Mouse (Mus musculus) neural tube, embryonic 13.5 days (tissue): ENCODE measurements at regions not wholly inside any gene's neighbourhood (a gene's known extent, or its start where the extent isn't known, plus 50 kb on each side); places are given as distances from the start of the nearest gene placed in this dataset.
"Not testable (repeated sequence)": the region's sequence is repeated elsewhere in the genome, so short reads cannot be mapped to it uniquely, and the experiment has no call there.

Experiments used
- ATAC-seq: fragments of 200-750 bp; cut with Nextera tagmentation; 2 replicates; pipeline ENCODE4 v1.8.0; 2017; ENCODE audit warnings: low read depth, mild to moderate bottlenecking, moderate TSS enrichment, moderate library complexity
- H3K27ac ChIP-seq: fragments of 300-500 bp; sonication (generic); replicated peaks from 2 replicates; pipeline ENCODE4 v1.5.1; 2015; ENCODE audit warnings: moderate library complexity, mild to moderate bottlenecking, inconsistent platforms
- H3K27me3 ChIP-seq: fragments of 300-500 bp; sonication (generic); 2 replicates; pipeline ENCODE4 v1.6.1; 2015; ENCODE audit warnings: mild to moderate bottlenecking, inconsistent platforms
- H3K36me3 ChIP-seq: fragments of 300-500 bp; sonication (generic); 2 replicates; pipeline ENCODE4 v1.6.1; 2015; ENCODE audit warnings: mild to moderate bottlenecking, inconsistent platforms
- H3K4me1 ChIP-seq: fragments of 300-500 bp; sonication (generic); replicated peaks from 2 replicates; pipeline ENCODE4 v1.6.1; 2015; ENCODE audit warnings: inconsistent platforms
- H3K4me2 ChIP-seq: fragments of 300-500 bp; sonication (generic); 2 replicates; pipeline ENCODE4 v1.6.1; 2015; ENCODE audit warnings: inconsistent platforms, mild to moderate bottlenecking, moderate library complexity
- H3K4me3 ChIP-seq: fragments of 300-500 bp; sonication (generic); 2 replicates; pipeline ENCODE4 v1.5.1; 2015; ENCODE audit warnings: mild to moderate bottlenecking, inconsistent platforms
- H3K9ac ChIP-seq: fragments of 300-500 bp; sonication (generic); 2 replicates; pipeline ENCODE4 v1.6.1; 2015; ENCODE audit warnings: moderate library complexity, mild to moderate bottlenecking, inconsistent platforms
- H3K9me3 ChIP-seq: fragments of 300-500 bp; sonication (generic); 2 replicates; pipeline ENCODE4 v1.6.1; 2016; ENCODE audit warnings: inconsistent platforms
- WGBS: fragments of 180-500 bp; shearing (Covaris S2); methylation state at CpG from one replicate; pipeline ENCODE4 v1.1.7; 2015; 5-methylcytosine and 5-hydroxymethylcytosine counted together

GRCm38 (mm10) chr7:82101314-82101713, 72.3 kb upstream of the Sh3gl3 start:
- Histone ChIP-seq H3K27ac (no peak overlapping the region), H3K27me3 (no peaks in the 10 kb centered on the region), H3K4me2 (no peak overlapping the region), H3K9ac (no peak overlapping the region), H3K36me3 (no peaks in the 10 kb centered on the region), H3K4me3 (no peak overlapping the region), H3K4me1 (no peaks in the 10 kb centered on the region), H3K9me3 (no peaks in the 10 kb centered on the region)
- ATAC-seq, result no peak
- 89% methylated on average over 2 of the region's 2 CpGs for WGBS

- Histone ChIP-seq H3K9ac (no peak overlapping the region), H3K9me3 (no peaks in the 10 kb centered on the region), H3K4me1 (no peaks in the 10 kb centered on the region), H3K36me3 (no peaks in the 10 kb centered on the region), H3K4me2 (no peak overlapping the region), H3K27ac (no peak overlapping the region), H3K4me3 (no peak overlapping the region), H3K27me3 (no peaks in the 10 kb centered on the region)
- ATAC-seq, result no peak
- WGBS, result 92% methylated on average over 5 of the region's 5 CpGs
Observed at GRCm38 (mm10) chr7:82105631-82106030, 68.0 kb upstream of the Sh3gl3 start.

GRCm38 (mm10) chr7:82109141-82109540, 64.5 kb upstream of the Sh3gl3 start:
- H3K27ac ChIP-seq, H3K9ac ChIP-seq, H3K4me2 ChIP-seq, H3K4me1 ChIP-seq, H3K4me3 ChIP-seq, ATAC-seq, H3K36me3 ChIP-seq, H3K27me3 ChIP-seq, H3K9me3 ChIP-seq: not testable (repeated sequence)

DNA sequence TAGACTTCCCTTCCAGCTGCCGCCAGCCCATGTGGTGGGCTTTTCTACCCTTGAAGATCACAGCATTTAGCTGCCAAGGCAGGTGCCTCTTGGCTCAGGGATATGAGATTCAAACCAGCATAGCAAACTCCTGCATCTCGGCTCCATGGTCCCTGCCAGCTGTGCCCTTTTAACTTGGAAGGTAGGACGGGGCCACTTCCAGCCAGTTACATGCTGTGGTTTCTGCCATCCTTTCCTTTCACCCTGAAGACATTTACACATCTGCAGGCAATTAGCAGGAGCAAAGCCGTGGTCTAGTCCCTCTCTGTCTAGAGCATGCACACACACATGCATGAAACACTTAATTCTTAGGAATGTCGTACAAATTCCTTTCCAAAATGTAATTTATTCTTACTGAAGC, 64.1 kb upstream of the Sh3gl3 start:
- WGBS, result 71% methylated on average over 5 of the region's 5 CpGs
- no peak overlapping the region for H3K4me3 ChIP-seq
- H3K27me3 ChIP-seq, result no peaks in the 10 kb centered on the region
- H3K36me3 ChIP-seq, result no peaks in the 10 kb centered on the region
- H3K9me3 ChIP-seq, result no peaks in the 10 kb centered on the region
- H3K9ac ChIP-seq, result no peak overlapping the region
- ATAC-seq, result no peak
- no peak overlapping the region for H3K27ac ChIP-seq
- H3K4me1 ChIP-seq, result no peaks in the 10 kb centered on the region
- H3K4me2 ChIP-seq, result no peak overlapping the region

- Histone ChIP-seq H3K36me3 (no peaks in the 10 kb centered on the region), H3K9ac (no peak overlapping the region), H3K27me3 (no peaks in the 10 kb centered on the region), H3K4me3 (no peak overlapping the region), H3K27ac (no peak overlapping the region), H3K4me2 (no peak overlapping the region), H3K9me3 (no peaks in the 10 kb centered on the region), H3K4me1 (no peaks in the 10 kb centered on the region)
- 83% methylated on average over 8 of the region's 8 CpGs for WGBS
- ATAC-seq, result no peak
Observed at GRCm38 (mm10) chr7:82109977-82110376, 63.7 kb upstream of the Sh3gl3 start.

GRCm38 (mm10) chr7:82112046-82112445, 61.6 kb upstream of the Sh3gl3 start:
- Histone ChIP-seq H3K9ac (no peak overlapping the region), H3K36me3 (no peaks in the 10 kb centered on the region), H3K4me2 (no peak overlapping the region), H3K27ac (no peak overlapping the region), H3K4me3 (no peak overlapping the region), H3K9me3 (no peaks in the 10 kb centered on the region), H3K4me1 (no peaks in the 10 kb centered on the region), H3K27me3 (no peaks in the 10 kb centered on the region)
- WGBS, result 72% methylated on average over 6 of the region's 6 CpGs
- ATAC-seq, result no peak

DNA sequence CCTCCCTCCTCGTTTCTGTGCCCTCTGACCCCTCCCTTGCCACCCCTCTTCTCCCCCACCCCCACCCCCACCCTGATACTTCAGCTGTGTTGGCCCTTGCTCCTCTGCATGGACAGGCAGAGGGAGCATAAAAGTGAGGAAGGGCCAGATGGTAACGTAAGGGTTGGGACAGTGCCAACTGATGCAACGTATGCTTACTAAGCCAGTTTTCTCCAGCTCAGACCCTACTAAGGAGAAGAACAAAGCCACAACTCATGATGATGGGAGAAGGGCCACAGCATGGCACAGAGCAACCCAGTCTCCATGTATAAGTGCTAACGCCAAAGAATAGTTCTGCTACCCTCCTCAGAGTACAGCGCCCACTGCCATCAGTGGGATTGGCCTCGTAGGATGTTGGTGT, 58.0 kb upstream of the Sh3gl3 start:
- no peak overlapping the region for H3K4me3 ChIP-seq
- no peaks in the 10 kb centered on the region for H3K36me3 ChIP-seq
- WGBS, result 87% methylated on average over 6 of the region's 6 CpGs

GRCm38 (mm10) chr7:82119266-82119665, 54.4 kb upstream of the Sh3gl3 start:
- 16% methylated on average over 2 of the region's 2 CpGs for WGBS
- Histone ChIP-seq H3K9ac (no peak overlapping the region), H3K27me3 (no peaks in the 10 kb centered on the region), H3K4me1 (no peaks in the 10 kb centered on the region), H3K9me3 (no peaks in the 10 kb centered on the region), H3K4me3 (no peak overlapping the region), H3K36me3 (no peaks in the 10 kb centered on the region), H3K4me2 (no peak overlapping the region), H3K27ac (no peak overlapping the region)
- ATAC-seq, result peak; percentile 63

More for the DNA sequence above, 58.0 kb upstream of the Sh3gl3 start:
- no peaks in the 10 kb centered on the region for H3K27me3 ChIP-seq
- H3K4me1 ChIP-seq, result no peaks in the 10 kb centered on the region
- no peaks in the 10 kb centered on the region for H3K9me3 ChIP-seq
- H3K4me2 ChIP-seq, result no peak overlapping the region
- H3K27ac ChIP-seq, result no peak overlapping the region
- no peak overlapping the region for H3K9ac ChIP-seq
- no peak for ATAC-seq

DNA sequence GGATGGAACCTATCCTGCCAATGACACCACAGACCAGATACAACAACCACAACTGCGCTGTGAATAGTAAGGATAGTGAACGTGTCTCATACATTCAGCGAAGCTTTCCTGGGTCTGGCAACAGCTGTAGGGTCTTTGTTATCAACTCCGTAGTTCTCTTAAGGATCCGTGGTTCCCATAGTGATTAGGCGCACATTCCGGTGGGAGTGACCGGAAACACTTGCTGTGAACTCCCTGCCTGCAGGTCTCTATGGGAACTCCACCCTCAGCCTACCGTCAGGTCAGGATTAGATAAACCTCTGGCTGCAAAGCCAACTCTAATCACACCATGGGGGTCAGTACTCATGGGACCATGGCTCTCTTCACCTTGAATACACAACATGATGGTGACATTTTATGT, 53.8 kb upstream of the Sh3gl3 start:
- H3K4me2 ChIP-seq, result no peak overlapping the region
- WGBS, result 58% methylated on average over 9 of the region's 9 CpGs
- no peak overlapping the region for H3K9ac ChIP-seq
- ATAC-seq, result no peak; the same call in 1 of the 2 replicates
- no peaks in the 10 kb centered on the region for H3K36me3 ChIP-seq
- no peaks in the 10 kb centered on the region for H3K27me3 ChIP-seq
- no peak overlapping the region for H3K27ac ChIP-seq
- H3K9me3 ChIP-seq, result no peaks in the 10 kb centered on the region
- H3K4me3 ChIP-seq, result no peak overlapping the region
- H3K4me1 ChIP-seq, result no peaks in the 10 kb centered on the region

DNA sequence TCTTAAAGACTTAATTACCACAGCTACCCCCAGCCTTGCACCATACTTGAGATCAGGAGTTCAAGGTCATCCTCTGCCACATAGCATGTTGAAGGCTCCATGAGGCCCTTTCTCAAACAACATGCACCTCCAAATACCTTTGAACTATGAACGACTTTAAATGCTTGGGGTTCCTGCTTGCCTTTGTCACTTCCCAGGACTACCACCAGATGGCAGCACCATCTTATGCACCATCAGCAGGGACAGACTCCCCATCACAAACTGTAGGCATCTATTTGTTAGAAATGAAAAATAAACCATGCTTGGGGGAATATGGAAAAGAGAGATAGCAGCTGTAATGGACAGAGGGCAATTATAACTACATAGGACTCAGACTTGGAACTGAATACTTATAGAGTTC, 51.9 kb upstream of the Sh3gl3 start:
- no peaks in the 10 kb centered on the region for H3K36me3 ChIP-seq
- 3% methylated on average over 1 of the region's 1 CpGs for WGBS
- ATAC-seq, result no peak

More for the DNA sequence above, 51.9 kb upstream of the Sh3gl3 start:
- Histone ChIP-seq H3K27ac (no peak overlapping the region), H3K9me3 (no peaks in the 10 kb centered on the region), H3K27me3 (no peaks in the 10 kb centered on the region), H3K4me2 (no peak overlapping the region), H3K4me1 (no peaks in the 10 kb centered on the region), H3K4me3 (no peak overlapping the region), H3K9ac (no peak overlapping the region)
